In the genomic region with DNA sequence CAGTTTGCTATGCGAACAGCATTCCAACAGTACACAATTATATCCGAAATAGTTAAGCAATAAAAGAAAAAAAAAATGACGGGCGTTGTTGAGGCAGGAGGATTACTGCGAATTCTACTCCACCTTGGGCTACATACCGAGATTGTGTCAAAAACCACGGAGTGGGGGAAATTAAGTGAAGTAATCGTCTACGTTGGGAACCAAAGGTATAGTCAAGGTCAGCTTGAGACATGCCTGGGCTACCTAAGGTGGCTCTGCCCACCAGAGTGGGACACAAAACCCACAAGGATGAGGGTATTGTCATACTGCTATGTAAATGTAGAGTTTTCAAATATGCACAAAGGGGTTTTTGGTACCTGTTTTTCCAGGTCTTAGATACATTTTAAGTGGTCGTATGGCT, we compare ENCODE assay signal across 8 mouse cellular contexts.
DNase-seq lines count a peak whose midpoint lies in the region; ATAC-seq and TF ChIP-seq lines count a peak whose summit lies in the region.

No protein-coding gene starts in this region.

- 5% methylated on average over 10 of the region's 10 CpGs for WGBS in lung, adult 2 months
- WGBS in intestine, embryonic 15.5 days = 6% methylated on average over 10 of the region's 10 CpGs
- 9% methylated on average over 10 of the region's 10 CpGs for WGBS in neural tube, embryonic 14.5 days

- no peaks in the 10 kb centered on the region for H3K9me3 ChIP-seq in intestine, embryonic 15.5 days
- no peaks in the 10 kb centered on the region for H3K9me3 ChIP-seq in neural tube, embryonic 14.5 days (ENCODE audit: control insufficient read depth, low read length)

- peak overlapping the region; percentile 71; the same call in 1 of the 2 replicates for H3K9ac ChIP-seq in intestine, embryonic 15.5 days
- peak overlapping the region; percentile 64 for H3K9ac ChIP-seq in neural tube, embryonic 14.5 days (replicated peaks; ENCODE audit: low read depth, low read length)

- peak overlapping the region; percentile 84 for H3K4me2 ChIP-seq in intestine, embryonic 15.5 days (replicated peaks)
- peak overlapping the region; percentile 72 for H3K4me2 ChIP-seq in neural tube, embryonic 14.5 days (ENCODE audit: low read depth, low read length)

- H3K4me3 ChIP-seq in lung, adult 2 months (replicated peaks; ENCODE audit: extremely low read depth, low read depth, low read length) = peak overlapping the region; percentile 73
- H3K4me3 ChIP-seq in embryonic fibroblast, embryonic 13.5 days (ENCODE audit: insufficient read depth, low read length) = peak overlapping the region; percentile 60
- H3K4me3 ChIP-seq in intestine, embryonic 15.5 days (replicated peaks) = peak overlapping the region; percentile 67
- H3K4me3 ChIP-seq in neural tube, embryonic 14.5 days (ENCODE audit: low read depth, low read length) = peak overlapping the region; percentile 47

- no peaks in the 10 kb centered on the region for H3K27me3 ChIP-seq in intestine, embryonic 15.5 days (replicated peaks)
- H3K27me3 ChIP-seq in neural tube, embryonic 14.5 days (ENCODE audit: control insufficient read depth, insufficient read depth, low read length) = no peaks in the 10 kb centered on the region

- no peak for DNase-seq in lung, adult 2 months
- no peak for DNase-seq in lung, postnatal 4 days
- DNase-seq in right cerebral cortex, postnatal 10 days (ENCODE audit: low spot score in 2 of 2) = no peak
- DNase-seq in urinary bladder, postnatal 25 days (ENCODE audit: low spot score) = no peak

- no peak for TF ChIP-seq CTCF in lung, adult 2 months (IDR thresholded peaks at IDR 0.05; ENCODE audit: insufficient read depth, low read length)
- no peak for TF ChIP-seq CTCF in embryonic fibroblast, embryonic 13.5 days (IDR thresholded peaks at IDR 0.05; ENCODE audit: borderline replicate concordance, insufficient read depth, low read length)

- no peak for TF ChIP-seq POLR2A in lung, adult 2 months (IDR thresholded peaks at IDR 0.05; ENCODE audit: borderline replicate concordance, extremely low read depth, low read depth, low read length)
- no peak for TF ChIP-seq POLR2A in embryonic fibroblast, embryonic 13.5 days (IDR thresholded peaks at IDR 0.05; ENCODE audit: low read depth, low read length)

- H3K27ac ChIP-seq in embryonic fibroblast, embryonic 13.5 days (ENCODE audit: insufficient read depth, low read length) = no peak overlapping the region
- no peak overlapping the region for H3K27ac ChIP-seq in intestine, embryonic 15.5 days
- peak overlapping the region; percentile 46 for H3K27ac ChIP-seq in neural tube, embryonic 14.5 days (ENCODE audit: low read depth, low read length)

- no peaks in the 10 kb centered on the region for H3K36me3 ChIP-seq in intestine, embryonic 15.5 days
- no peaks in the 10 kb centered on the region for H3K36me3 ChIP-seq in neural tube, embryonic 14.5 days (ENCODE audit: control insufficient read depth, insufficient read depth, low read length)

- H3K4me1 ChIP-seq in lung, adult 2 months (ENCODE audit: control insufficient read depth, insufficient read depth, low read length) = no peaks in the 10 kb centered on the region
- H3K4me1 ChIP-seq in embryonic fibroblast, embryonic 13.5 days (ENCODE audit: control insufficient read depth, insufficient read depth, low read length) = no peaks in the 10 kb centered on the region
- H3K4me1 ChIP-seq in intestine, embryonic 15.5 days (replicated peaks) = peaks cover 5% of the 10 kb centered on the region; the same call in 1 of the 2 replicates
- H3K4me1 ChIP-seq in neural tube, embryonic 14.5 days (ENCODE audit: control insufficient read depth, insufficient read depth, low read length) = no peaks in the 10 kb centered on the region; the same call in 1 of the 2 replicates

- peak; percentile 4; the same call in 1 of the 2 replicates for ATAC-seq in intestine, embryonic 15.5 days
- ATAC-seq in neural tube, embryonic 14.5 days (ENCODE audit: low read depth) = no peak; the same call in none of the 2 replicates
- no peak for ATAC-seq in activated CD4-positive, CD25-positive, alpha-beta regulatory T cell, adult 4 months
